Mouse (Mus musculus): ENCODE measurements around the gene Plekhd1. TPM values are rescaled to one million over a fixed set of nuclear protein-coding genes. Genes with fewer than 3 reads are reported as not detected.

Gene Plekhd1
- total and polyA plus RNA-seq, 3 experiments = 0.04 TPM; not detected in 2

- no peak overlapping the region for H3K4me3 ChIP-seq (ENCODE audit: control insufficient read depth in 1 of 2, insufficient read depth in 1 of 2, low read depth in 2 of 2, low read length in 2 of 2)
- no peaks in the 10 kb centered on the region for H3K27me3 ChIP-seq (ENCODE audit: control insufficient read depth in 1 of 2, insufficient read depth in 2 of 2, low read length in 2 of 2)
- no peaks in the 10 kb centered on the region for H3K79me2 ChIP-seq (ENCODE audit: control insufficient read depth, insufficient read depth, low read length, poor library complexity)
- no peak overlapping the region for H3K9ac ChIP-seq (ENCODE audit: control insufficient read depth, low read depth, low read length, poor library complexity, severe bottlenecking)
- H3K36me3 ChIP-seq (ENCODE audit: control insufficient read depth in 1 of 2, insufficient read depth in 2 of 2, low read length in 2 of 2) = peaks cover 0 to 10% of the 10 kb centered on the region in 2 experiments; a peak in 2 of 4 replicates
- peaks cover 9 to 14% of the 10 kb centered on the region in 2 experiments for H3K4me1 ChIP-seq (ENCODE audit: control insufficient read depth in 1 of 2, insufficient read depth in 2 of 2, low read length in 2 of 2)
- peak; percentile 46; the same call in 1 of the 2 replicates for TF ChIP-seq GATA1 (IDR thresholded peaks at IDR 0.05; ENCODE audit: low read depth, low read length)
- peak; percentile 61 for TF ChIP-seq TCF12 (IDR thresholded peaks at IDR 0.05; ENCODE audit: low read depth, low read length)
- TF ChIP-seq MAX (IDR thresholded peaks at IDR 0.05; ENCODE audit: low read length) = no peak
- TF ChIP-seq USF2 (IDR thresholded peaks at IDR 0.05; ENCODE audit: borderline replicate concordance in 1 of 2, insufficient read depth in 1 of 2, low read depth in 1 of 2, low read length in 2 of 2) = no peak
- H3K27ac ChIP-seq (ENCODE audit: control insufficient read depth, low read depth, low read length) = peak overlapping the region; percentile 6; the same call in 1 of the 2 replicates
- no peaks in the 10 kb centered on the region for H3K9me3 ChIP-seq (replicated peaks; ENCODE audit: insufficient read depth, low read length)
- peak; percentile 52 for DNase-seq (ENCODE audit: low read depth, low spot score)
These were observed 6.7 kb downstream of the Plekhd1 start for GRCm38 (mm10) chr12:80699144-80699531.

- Histone ChIP-seq H3K4me1 (ENCODE audit: control insufficient read depth in 1 of 2, insufficient read depth in 2 of 2, low read length in 2 of 2) (peaks cover 9 to 14% of the 10 kb centered on the region in 2 experiments), H3K79me2 (ENCODE audit: control insufficient read depth, insufficient read depth, low read length, poor library complexity) (no peaks in the 10 kb centered on the region), H3K4me3 (ENCODE audit: control insufficient read depth in 1 of 2, insufficient read depth in 1 of 2, low read depth in 2 of 2, low read length in 2 of 2) (no peak overlapping the region), H3K36me3 (ENCODE audit: control insufficient read depth in 1 of 2, insufficient read depth in 2 of 2, low read length in 2 of 2) (peaks cover 0 to 10% of the 10 kb centered on the region in 2 experiments; a peak in 2 of 4 replicates), H3K9ac (ENCODE audit: control insufficient read depth, low read depth, low read length, poor library complexity, severe bottlenecking) (no peak overlapping the region), H3K9me3 (replicated peaks; ENCODE audit: insufficient read depth, low read length) (no peaks in the 10 kb centered on the region), H3K27ac (ENCODE audit: control insufficient read depth, low read depth, low read length) (no peak overlapping the region), H3K27me3 (ENCODE audit: control insufficient read depth in 1 of 2, insufficient read depth in 2 of 2, low read length in 2 of 2) (no peaks in the 10 kb centered on the region)
- no peak for TF ChIP-seq USF2 (IDR thresholded peaks at IDR 0.05; ENCODE audit: borderline replicate concordance in 1 of 2, insufficient read depth in 1 of 2, low read depth in 1 of 2, low read length in 2 of 2)
- TF ChIP-seq GATA1 (IDR thresholded peaks at IDR 0.05; ENCODE audit: low read depth, low read length) = no peak
- no peak for TF ChIP-seq JUND (IDR thresholded peaks at IDR 0.05; ENCODE audit: low read depth, low read length)
- no peak for TF ChIP-seq NELFE (IDR thresholded peaks at IDR 0.05; ENCODE audit: low read depth, low read length)
- TF ChIP-seq POLR2AphosphoS5 (IDR thresholded peaks at IDR 0.05; ENCODE audit: borderline replicate concordance, low read depth, low read length) = no peak
- TF ChIP-seq UBTF (IDR thresholded peaks at IDR 0.05; ENCODE audit: borderline replicate concordance, insufficient read depth, low read depth, low read length) = no peak
- TF ChIP-seq MAFK (IDR thresholded peaks at IDR 0.05; ENCODE audit: borderline replicate concordance, low read depth, low read length) = no peak
- TF ChIP-seq CHD2 (IDR thresholded peaks at IDR 0.05; ENCODE audit: low read length) = no peak
- no peak for TF ChIP-seq ZNF384 (IDR thresholded peaks at IDR 0.05; ENCODE audit: low read depth, low read length)
- TF ChIP-seq ELF1 (IDR thresholded peaks at IDR 0.05; ENCODE audit: low read depth, low read length) = no peak
- no peak for TF ChIP-seq TCF12 (IDR thresholded peaks at IDR 0.05; ENCODE audit: low read depth, low read length)
- no peak for TF ChIP-seq BHLHE40 (IDR thresholded peaks at IDR 0.05; ENCODE audit: borderline replicate concordance, low read depth, low read length)
- peak; percentile 19 for DNase-seq (ENCODE audit: low read depth, low spot score)
These were observed 8.9 kb downstream of the Plekhd1 start for GRCm38 (mm10) chr12:80701332-80701731.
